Mouse (Mus musculus): Measurements from ENCODE around the gene Vmn2r15. TPM values are rescaled to one million over a fixed set of nuclear protein-coding genes. Genes with fewer than 3 reads are reported as not detected.

The Vmn2r15 gene
- not detected in 2 replicates for polyA plus RNA-seq (2012)

GRCm38 (mm10) chr5:109297544-109297943 lies at the start of gene Vmn2r15:
Vmn2r15 (minus strand) TSS chr5:109297644.

GRCm38 (mm10) chr5:109329862-109330261 lies 32.4 kb upstream of the Vmn2r15 start, which contains the start of gene Vmn2r16:
Vmn2r16 (plus strand) TSS chr5:109330162.

Other genes starting within 250 kb of the Vmn2r15 start
- gene Vmn2r11, start 238.1 kb downstream of the Vmn2r15 start, polyA plus RNA-seq (2012) = not detected in 2 replicates
- gene Vmn2r12, start 199.7 kb downstream of the Vmn2r15 start, polyA plus RNA-seq (2012) = not detected in 2 replicates
- gene Vmn2r13, start 105.4 kb downstream of the Vmn2r15 start, polyA plus RNA-seq (2012) = 0.01 TPM in 1 of 2 replicates, not detected in the other
- gene Vmn2r14, start 72.9 kb downstream of the Vmn2r15 start, polyA plus RNA-seq (2012) = not detected in 2 replicates
- gene Vmn2r16, start 32.5 kb upstream of the Vmn2r15 start, polyA plus RNA-seq (2012) = not detected in 2 replicates
- 0.02 TPM in 1 of 2 replicates, not detected in the other for gene Vmn2r17, start 122.0 kb upstream of the Vmn2r15 start, polyA plus RNA-seq (2012)

Data from megakaryocyte-erythroid progenitor cell, adult 5 weeks (primary cell).